Mouse (Mus musculus) neural tube, embryonic 10.5 days (tissue): ENCODE data around the gene Tmem39a.

ENCODE experiments used
- DNase-seq: peaks from one replicate; pipeline ENCODE4 v3.0.0-alpha.2; 2017; ENCODE audit warnings: low spot score; ENCODE audit errors: extremely low spot score

Gene Tmem39a

DNA sequence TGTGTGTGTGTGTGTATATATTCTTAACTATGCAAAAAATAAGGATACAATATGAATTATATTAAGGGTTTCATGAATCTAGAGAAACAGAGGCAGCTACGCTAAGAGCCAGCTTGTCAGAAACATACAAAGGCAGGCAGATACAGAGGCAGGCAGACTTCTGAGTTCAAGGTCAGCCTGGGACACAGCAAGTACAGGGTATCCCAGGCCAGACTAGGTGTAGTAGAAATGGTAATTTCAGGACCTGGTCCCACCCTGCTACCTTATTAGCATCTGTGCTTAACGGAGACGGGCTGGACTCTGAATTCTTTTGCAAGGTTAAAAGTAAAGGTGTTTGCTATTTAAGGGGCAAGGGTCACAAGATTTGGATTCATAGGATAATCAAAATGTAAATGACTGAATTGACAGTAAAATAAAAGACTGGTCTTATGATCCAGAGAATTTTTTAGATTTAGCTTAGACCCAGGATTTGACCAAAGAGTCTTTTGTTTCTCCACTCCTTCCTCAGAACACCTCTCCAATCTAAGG lies at the start of gene Tmem39a:
Gene Tmem39a (plus strand): TSS at position 478 of the 528 bp plus-strand sequence.
- no peak for DNase-seq

DNA sequence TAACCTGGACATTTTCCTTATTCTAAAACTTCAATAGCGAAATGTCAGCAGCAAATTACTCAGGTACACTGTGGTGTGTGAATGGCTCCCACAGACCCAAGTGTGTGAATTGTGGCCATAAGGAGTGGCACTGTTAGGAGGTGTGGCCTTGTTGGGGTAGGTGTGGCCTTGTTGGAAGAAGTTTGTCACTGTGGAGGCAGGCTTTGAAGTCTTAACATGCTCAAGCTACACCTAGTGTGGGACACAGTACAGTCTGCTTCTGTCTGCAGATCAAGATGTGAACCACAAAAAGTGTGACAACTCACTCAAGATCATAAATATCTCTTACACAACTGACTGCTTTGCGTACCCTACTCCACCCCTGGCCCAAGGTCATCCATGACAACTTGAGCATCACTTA lies 47.7 kb upstream of the Tmem39a start:
- no peak for DNase-seq

DNA sequence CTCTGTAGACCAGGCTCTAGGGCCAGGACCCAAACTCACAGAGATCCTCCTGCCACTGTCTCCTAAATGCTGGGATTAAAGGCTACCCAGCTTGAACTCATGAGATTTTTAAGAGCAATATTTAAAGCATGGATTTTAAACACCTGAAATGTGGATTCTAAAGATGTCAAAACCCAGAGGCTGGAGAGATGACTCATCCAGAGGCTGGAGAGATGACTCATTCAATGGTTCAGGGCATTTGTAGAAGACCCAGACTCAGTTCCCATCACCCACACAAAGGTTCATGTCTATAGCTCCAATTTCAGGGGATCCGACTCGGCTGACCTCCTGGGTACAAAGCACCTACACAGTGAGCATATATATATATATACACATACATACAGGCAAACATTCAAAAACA lies 39.4 kb upstream of the Tmem39a start:
- DNase-seq, result no peak

- DNase-seq, result peak; percentile 15
Measured at GRCm38 (mm10) chr16:38521211-38521987, 37.1 kb upstream of the Tmem39a start.

DNA sequence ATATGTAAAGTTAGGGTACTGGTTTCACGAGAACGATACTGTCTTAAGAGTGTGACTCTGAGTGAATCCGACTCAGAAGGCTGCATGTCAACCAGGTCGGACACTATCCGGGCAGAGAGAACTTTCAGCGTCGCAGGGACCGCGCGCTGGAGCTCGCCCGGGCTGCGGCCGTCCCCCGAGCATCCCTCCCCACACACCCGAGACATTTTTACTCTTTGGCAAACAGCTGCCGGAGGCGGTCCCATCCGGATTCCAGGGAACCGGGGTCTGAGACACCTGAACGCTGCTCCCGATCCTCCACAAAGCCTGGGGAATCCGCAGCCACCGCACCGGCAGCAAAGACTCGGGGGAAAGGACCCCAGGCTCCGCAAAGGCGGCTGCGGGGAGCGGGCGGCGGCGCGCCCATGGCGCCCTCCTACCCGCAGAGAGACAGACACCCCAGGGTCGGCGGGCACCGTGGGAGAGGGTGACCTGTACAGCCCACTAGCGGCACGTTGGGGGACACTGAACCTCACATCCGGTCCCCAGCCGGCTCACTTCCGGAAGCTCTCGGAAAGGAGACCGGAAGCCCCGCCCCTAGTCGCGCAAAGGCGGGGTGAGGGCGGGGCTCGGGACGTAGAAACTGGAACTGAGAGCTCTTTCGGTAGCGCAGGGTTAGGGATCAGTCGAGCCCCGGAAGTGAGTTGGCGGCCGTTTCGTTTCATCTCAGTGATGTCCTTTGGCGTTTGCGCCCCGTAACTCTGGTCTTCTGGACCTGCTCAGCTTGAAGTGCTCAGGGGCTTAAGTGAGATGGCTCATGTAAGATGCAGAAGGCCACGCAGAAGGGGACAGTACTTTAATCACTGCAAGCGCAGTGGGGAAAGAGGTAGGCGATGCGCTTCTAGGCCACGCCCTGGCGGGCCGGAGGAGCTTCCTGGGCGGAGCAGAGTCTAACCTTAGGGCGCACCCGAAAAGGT lies 36.1 kb upstream of the Tmem39a start, which contains the start of gene Timmdc1:
Gene Timmdc1 (minus strand): TSS at position 535 of the 956 bp plus-strand sequence.
- peak; percentile 98 for DNase-seq

DNA sequence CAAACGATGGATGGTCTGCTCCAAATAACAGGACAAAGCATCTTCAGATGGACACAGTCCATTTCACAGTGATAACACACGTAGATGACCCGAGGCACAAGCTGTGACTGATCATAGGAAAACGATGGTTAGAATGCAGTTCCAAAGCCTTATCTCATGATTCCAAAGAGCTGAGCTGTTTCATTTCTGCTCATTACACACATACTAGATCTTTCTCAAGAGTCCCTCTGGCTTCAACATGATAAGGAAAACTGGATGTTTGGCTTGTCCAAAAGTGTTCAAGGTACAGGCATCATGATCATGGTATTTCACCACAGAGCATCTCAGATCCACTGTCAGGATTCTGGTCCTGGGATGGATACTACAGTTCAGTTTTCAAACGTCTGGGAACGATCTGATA lies 32.2 kb upstream of the Tmem39a start:
- no peak for DNase-seq

DNA sequence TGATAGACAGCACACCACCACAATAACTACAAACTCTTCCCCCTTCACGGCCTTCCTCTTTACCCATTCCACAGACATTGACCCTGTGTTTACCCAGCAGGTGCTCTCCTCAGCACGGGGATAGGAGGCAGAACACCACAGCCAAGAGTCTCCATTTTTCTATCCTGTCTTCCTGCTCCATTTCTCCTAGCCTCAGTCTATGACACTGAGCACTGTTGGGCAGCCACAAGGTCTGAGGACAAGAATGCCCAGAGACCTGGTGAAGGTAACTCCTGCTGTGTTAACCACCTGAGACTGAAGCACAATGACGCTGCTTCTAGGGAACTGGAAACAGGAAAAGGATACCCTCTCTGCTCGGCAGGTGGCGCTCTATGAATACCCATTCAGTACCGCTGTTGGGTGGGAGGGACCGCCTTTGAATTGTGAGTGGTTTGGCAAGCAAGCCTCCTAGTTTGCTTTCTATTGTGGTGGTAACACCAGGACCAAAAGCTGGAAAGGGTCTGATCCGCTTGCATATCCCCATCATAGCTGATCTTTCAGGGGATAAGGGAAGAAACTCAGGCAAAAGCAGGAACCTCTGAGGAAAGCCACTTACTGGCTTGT lies 21.9 kb upstream of the Tmem39a start:
- peak; percentile 49 for DNase-seq

GRCm38 (mm10) chr16:38538716-38539380 lies 19.6 kb upstream of the Tmem39a start:
- DNase-seq, result no peak

DNA sequence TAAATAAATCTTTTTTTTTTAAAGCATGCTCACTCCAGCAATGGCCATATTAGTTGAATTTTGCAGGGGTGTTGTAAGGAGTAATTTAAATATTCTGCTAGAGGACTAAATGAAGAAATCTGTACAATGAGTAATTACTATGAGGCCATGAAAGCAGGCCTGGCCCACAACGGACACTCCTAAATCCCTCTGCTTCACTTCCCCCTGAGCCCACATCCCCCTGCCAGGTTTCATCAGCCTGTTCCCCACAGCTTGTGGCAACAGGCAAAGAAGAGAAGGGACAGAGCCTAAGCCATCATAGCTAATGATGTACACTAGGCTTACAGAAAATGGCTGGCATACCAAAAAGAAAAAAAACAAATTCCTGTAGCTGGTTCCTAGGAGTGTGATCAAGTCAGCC lies 10.5 kb upstream of the Tmem39a start:
- DNase-seq, result no peak

GRCm38 (mm10) chr16:38549479-38550396 lies 8.8 kb upstream of the Tmem39a start, which contains the start of gene Poglut1:
Gene Poglut1 (minus strand): TSS chr16:38550258.
- peak; percentile 82 for DNase-seq

DNA sequence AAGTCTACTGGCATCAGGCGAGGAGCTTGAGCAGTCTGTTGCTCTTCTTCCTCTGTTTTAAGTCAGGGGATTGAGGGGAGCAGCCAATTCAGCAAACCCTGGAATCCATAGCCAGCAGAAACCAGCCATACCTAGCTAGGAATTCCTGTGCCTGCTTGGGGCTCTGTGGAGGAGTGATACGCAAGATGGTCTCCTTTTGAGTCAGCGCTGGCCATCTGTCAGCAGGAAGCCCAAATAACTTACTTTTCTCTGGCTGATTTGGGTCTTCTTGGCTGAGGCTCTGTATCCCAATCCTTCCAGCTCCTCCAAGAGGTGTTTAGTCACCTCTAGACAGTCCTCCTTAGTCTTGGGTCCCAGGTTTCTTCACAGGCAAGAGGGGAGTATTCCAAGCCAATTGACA lies 2.5 kb upstream of the Tmem39a start:
- no peak for DNase-seq

GRCm38 (mm10) chr16:38562131-38562967 lies 3.9 kb downstream of the Tmem39a start:
- DNase-seq, result peak; percentile 94

DNA sequence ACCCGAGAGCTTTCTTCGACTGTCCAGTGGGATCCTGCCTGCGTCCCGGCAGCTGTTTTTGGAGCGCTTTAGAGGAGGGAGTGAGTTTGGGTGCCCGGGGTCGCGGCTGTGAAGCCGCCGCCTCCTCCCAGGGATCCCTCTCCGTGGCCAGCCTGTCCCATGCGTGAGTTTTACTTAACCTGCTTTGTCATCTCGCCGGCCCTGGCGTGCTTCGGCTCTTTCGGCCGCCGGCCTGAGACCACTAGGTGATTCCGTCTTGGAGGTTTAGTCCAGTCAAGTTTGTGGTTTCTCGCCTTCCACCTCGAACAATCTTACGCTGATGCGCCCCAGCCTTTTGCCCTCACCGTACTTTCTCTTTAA lies 4.5 kb downstream of the Tmem39a start:
- DNase-seq, result no peak

GRCm38 (mm10) chr16:38563516-38563915 lies 5.0 kb downstream of the Tmem39a start:
- DNase-seq, result no peak

DNA sequence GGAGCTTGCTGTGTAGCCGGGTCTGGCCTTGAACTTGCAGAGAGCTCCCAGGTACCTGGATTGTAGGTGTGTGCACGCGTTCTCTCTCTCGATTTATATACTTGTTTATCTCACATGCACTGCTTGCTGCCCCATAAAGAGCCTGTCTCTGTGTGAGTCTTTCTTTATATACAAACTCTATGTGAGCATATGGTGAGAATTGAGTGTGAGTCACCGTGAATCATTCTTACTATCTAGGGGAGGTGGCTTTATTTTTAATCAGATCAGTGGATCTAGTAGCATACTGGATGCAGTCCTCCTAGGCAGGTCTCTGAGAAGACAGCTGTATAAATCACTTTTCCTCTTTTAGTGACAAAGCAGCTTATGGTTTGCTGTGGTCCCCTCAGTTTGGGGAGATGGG lies 9.7 kb downstream of the Tmem39a start:
- DNase-seq, result no peak

DNA sequence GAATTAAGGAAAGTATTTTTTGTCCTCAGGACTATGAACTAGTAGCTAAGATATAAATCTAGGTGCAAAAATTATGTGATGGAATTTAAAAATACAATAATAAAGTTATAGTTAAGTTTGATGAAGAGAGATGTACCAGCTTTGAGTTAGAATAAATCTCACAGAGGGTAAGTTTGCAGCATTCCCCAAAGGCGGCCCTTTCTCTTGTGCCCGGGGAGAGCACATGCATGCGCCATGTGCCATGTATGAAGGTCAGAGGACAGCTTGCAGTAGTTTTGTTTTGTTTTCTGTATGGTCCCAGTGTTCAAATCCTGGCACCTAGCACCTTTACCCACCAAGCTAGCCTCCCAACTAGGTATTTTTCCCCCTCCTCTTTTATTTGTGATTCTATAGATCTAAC lies 13.0 kb downstream of the Tmem39a start:
- DNase-seq, result no peak

DNA sequence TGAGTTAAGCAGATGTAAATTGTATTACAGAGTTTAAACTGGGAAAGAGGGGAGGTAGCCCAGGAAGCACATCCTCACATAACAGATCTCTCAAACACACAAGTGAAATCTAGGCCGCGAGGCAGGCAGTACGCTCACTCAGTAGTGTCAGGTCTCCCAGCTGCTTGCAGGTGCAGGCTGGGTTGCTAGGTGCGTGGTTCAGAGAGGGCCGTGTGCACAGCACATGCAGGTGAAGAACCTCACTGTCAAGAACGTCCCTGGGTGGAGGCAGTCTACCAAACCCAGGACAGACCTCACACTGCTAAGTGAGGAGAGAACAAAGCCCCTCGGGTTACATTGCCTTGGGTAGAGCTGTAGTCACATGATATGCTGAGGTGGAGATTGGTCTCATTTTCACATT lies 26.3 kb downstream of the Tmem39a start:
- DNase-seq, result no peak

GRCm38 (mm10) chr16:38585186-38585585 lies 26.7 kb downstream of the Tmem39a start:
- no peak for DNase-seq

DNA sequence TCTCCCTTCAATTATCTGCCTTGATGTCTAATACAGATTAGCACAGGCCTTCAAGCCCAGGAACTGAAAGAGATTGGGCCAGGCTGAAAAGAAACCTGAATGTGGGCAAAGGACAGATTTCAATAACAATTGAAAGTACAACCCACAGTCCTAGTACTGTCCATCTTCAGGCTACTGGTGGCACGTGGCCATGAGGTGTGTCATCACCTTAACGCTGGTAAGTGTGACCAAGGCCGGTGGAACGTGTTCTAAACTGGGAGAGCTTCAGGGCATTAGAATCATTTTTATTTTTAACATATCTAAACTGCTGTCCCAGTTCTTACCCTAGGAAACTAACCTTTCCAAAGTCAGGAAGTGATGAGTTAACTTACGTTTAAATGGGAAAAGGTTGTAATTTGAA lies 28.7 kb downstream of the Tmem39a start:
- no peak for DNase-seq
